Comparison of ENCODE assay signal across 9 mouse cellular contexts in the genomic region with DNA sequence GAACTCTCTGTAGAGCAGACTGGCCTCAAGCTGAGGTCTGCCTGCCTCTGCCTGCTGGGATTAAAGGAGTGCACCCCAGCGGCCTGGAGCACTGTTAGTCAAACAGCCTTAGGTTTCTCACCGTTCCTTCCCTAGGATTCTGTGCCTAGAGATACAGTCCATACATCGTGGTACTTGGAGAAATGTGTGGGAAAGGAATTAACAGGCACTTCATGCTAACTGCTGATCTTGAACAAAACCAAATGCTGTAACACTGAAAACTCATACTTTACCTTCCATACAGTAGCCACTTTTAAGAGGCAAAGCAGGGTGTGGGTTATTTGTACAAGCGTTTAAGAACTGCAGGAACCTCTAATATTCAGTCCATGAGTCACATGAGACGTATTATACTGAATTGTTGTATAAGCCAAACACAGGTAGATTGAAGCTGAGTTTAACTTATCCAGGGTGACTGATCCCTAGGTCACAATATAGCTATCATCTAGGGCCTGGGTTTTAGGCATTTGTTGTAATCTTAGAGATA. TPM values are rescaled to one million over a fixed set of nuclear protein-coding genes. Genes with fewer than 3 reads are reported as not detected.
A peak's percentile ranks its signal among the peaks of the same experiment; 100 is the strongest.
DNase-seq lines count a peak whose midpoint lies in the region; ATAC-seq and TF ChIP-seq lines count a peak whose summit lies in the region.
"Had no signal": no experiment of that assay in that cellular context is flagged by ENCODE, and none has a peak within 500 bp of the region (broad histone marks: within the 10 kb centered on the region; RNA-seq: fewer than 3 reads in every experiment).

No protein-coding gene starts in this region.

- WGBS in heart, embryonic 11.5 days (ENCODE audit: insufficient replicate concordance): 50% methylated on average over 5 of the region's 5 CpGs
- WGBS in forebrain, embryonic 15.5 days: 60% methylated on average over 5 of the region's 5 CpGs
- 58% methylated on average over 5 of the region's 5 CpGs for WGBS in liver, embryonic 15.5 days (ENCODE audit: insufficient replicate concordance)

- no peak for DNase-seq in heart, postnatal 10 days
- DNase-seq in spleen, postnatal 14 days (ENCODE audit: low spot score in 2 of 2): no peak
- no peak for DNase-seq in spleen, postnatal 4 days (ENCODE audit: low spot score in 2 of 2)
- no peak for DNase-seq in urinary bladder, adult 2 months (ENCODE audit: low spot score)
- DNase-seq: cerebellum, adult 2 months had no signal

- peak overlapping the region; percentile 92 for H3K4me3 ChIP-seq in heart, embryonic 11.5 days (ENCODE audit: low read depth, low read length)
- H3K4me3 ChIP-seq in E14TG2a.4 (replicated peaks; ENCODE audit: low read length): peak overlapping the region; percentile 90
- peak overlapping the region; percentile 85; the same call in 1 of the 2 replicates for H3K4me3 ChIP-seq in forebrain, embryonic 15.5 days
- H3K4me3 ChIP-seq in liver, embryonic 15.5 days (replicated peaks): peak overlapping the region; percentile 89

- intact Hi-C loops in heart, postnatal 10 days (cut with DNase I): loop anchor here (2.0 to 5.0 kb wide), 2 partner anchors 19 to 99 kb away; a partner anchor contains a TSS

- no peak overlapping the region for H3K27ac ChIP-seq in heart, embryonic 11.5 days (ENCODE audit: low read depth, low read length)
- no peak overlapping the region for H3K27ac ChIP-seq in forebrain, embryonic 15.5 days (replicated peaks)
- H3K27ac ChIP-seq in liver, embryonic 15.5 days (replicated peaks): peak overlapping the region; percentile 97

- peaks cover 23% of the 10 kb centered on the region for H3K4me1 ChIP-seq in heart, embryonic 11.5 days (ENCODE audit: control insufficient read depth, insufficient read depth, low read length)
- peaks cover 36% of the 10 kb centered on the region for H3K4me1 ChIP-seq in E14TG2a.4 (replicated peaks; ENCODE audit: low read depth, low read length)
- peaks cover 28% of the 10 kb centered on the region for H3K4me1 ChIP-seq in forebrain, embryonic 15.5 days
- H3K4me1 ChIP-seq in liver, embryonic 15.5 days (replicated peaks): peaks cover 35% of the 10 kb centered on the region

- no peak for ATAC-seq in heart, embryonic 11.5 days (replicated peaks; ENCODE audit: insufficient number of reproducible peaks, low FRiP score, low TSS enrichment)
- ATAC-seq in forebrain, embryonic 15.5 days (replicated peaks): no peak
- no peak for ATAC-seq in liver, embryonic 15.5 days (ENCODE audit: insufficient read depth)

- no peaks in the 10 kb centered on the region for H3K27me3 ChIP-seq in heart, embryonic 11.5 days (ENCODE audit: control insufficient read depth, insufficient read depth, low read length)
- no peaks in the 10 kb centered on the region for H3K27me3 ChIP-seq in E14TG2a.4 (ENCODE audit: insufficient read depth, low read length)
- no peaks in the 10 kb centered on the region for H3K27me3 ChIP-seq in forebrain, embryonic 15.5 days
- no peaks in the 10 kb centered on the region for H3K27me3 ChIP-seq in liver, embryonic 15.5 days

- no peaks in the 10 kb centered on the region for H3K9me3 ChIP-seq in heart, embryonic 11.5 days (replicated peaks; ENCODE audit: control insufficient read depth, low read length)
- no peaks in the 10 kb centered on the region for H3K9me3 ChIP-seq in E14TG2a.4 (ENCODE audit: low read length)
- H3K9me3 ChIP-seq in forebrain, embryonic 15.5 days: no peaks in the 10 kb centered on the region
- H3K9me3 ChIP-seq in liver, embryonic 15.5 days (replicated peaks): no peaks in the 10 kb centered on the region

- peaks cover 12% of the 10 kb centered on the region for H3K36me3 ChIP-seq in heart, embryonic 11.5 days (ENCODE audit: control insufficient read depth, insufficient read depth, low read length)
- H3K36me3 ChIP-seq in E14TG2a.4 (ENCODE audit: insufficient read depth, low read length): peaks cover 55% of the 10 kb centered on the region
- H3K36me3 ChIP-seq in forebrain, embryonic 15.5 days: peaks cover 23% of the 10 kb centered on the region
- H3K36me3 ChIP-seq in liver, embryonic 15.5 days (replicated peaks): peaks cover 36% of the 10 kb centered on the region

- TF ChIP-seq CTCF in E14TG2a.4 (conservative IDR thresholded peaks at IDR 0.05; ENCODE audit: low read length): no peak

- H3K9ac ChIP-seq in heart, embryonic 11.5 days (ENCODE audit: low read depth, low read length): peak overlapping the region; percentile 59
- H3K9ac ChIP-seq in forebrain, embryonic 15.5 days (replicated peaks): 0 out of 2 replicates have a peak overlapping the region, but pooled peaks have one; percentile 78
- H3K9ac ChIP-seq in liver, embryonic 15.5 days: peak overlapping the region; percentile 93; the same call in 1 of the 2 replicates

- H3K4me2 ChIP-seq in heart, embryonic 11.5 days: peak overlapping the region; percentile 93
- H3K4me2 ChIP-seq in forebrain, embryonic 15.5 days (replicated peaks): peak overlapping the region; percentile 79
- H3K4me2 ChIP-seq in liver, embryonic 15.5 days: peak overlapping the region; percentile 81

RNA-seq across cellular contexts. Expression of a gene that starts 2.1 kb away (rescaled TPM):
- 1,522 and 1,550 TPM in 2 replicates for polyA plus RNA-seq in heart, embryonic 11.5 days (2014; fragmentation: Nextera tagmentation; extraction: Ambion mirVana)
- total RNA-seq in heart, postnatal 10 days (2021): 100 to 1,000 TPM; 249 to 286 TPM
- polyA plus RNA-seq in forebrain, embryonic 15.5 days (2015; fragmentation: Nextera tagmentation; extraction: Ambion mirVana): 415 and 426 TPM in 2 replicates
- 458 and 540 TPM in 2 replicates for polyA plus RNA-seq in liver, embryonic 15.5 days (2015; fragmentation: Nextera tagmentation; extraction: Ambion mirVana)
- 275 and 321 TPM in 2 replicates for polyA plus RNA-seq in urinary bladder, adult 2 months (2012; rRNA removed)

RNA-seq across cellular contexts. Expression of a gene that starts 2.1 kb away (rescaled TPM):
- 6.9 and 7.3 TPM in 2 replicates for polyA plus RNA-seq in heart, embryonic 11.5 days (2014; fragmentation: Nextera tagmentation; extraction: Ambion mirVana)
- 1 to 10 TPM; 2.3 to 3.6 TPM for total RNA-seq in heart, postnatal 10 days (2021)
- 6.1 and 6.8 TPM in 2 replicates for polyA plus RNA-seq in forebrain, embryonic 15.5 days (2015; fragmentation: Nextera tagmentation; extraction: Ambion mirVana)
- 0.96 and 1.3 TPM in 2 replicates for polyA plus RNA-seq in liver, embryonic 15.5 days (2015; fragmentation: Nextera tagmentation; extraction: Ambion mirVana)
- polyA plus RNA-seq in urinary bladder, adult 2 months (2012; rRNA removed): 3.8 and 5.2 TPM in 2 replicates

RNA-seq across cellular contexts. Expression of a gene that starts 19.6 kb away (rescaled TPM):
- 47.2 and 49.8 TPM in 2 replicates for polyA plus RNA-seq in heart, embryonic 11.5 days (2014; fragmentation: Nextera tagmentation; extraction: Ambion mirVana)
- 10 to 100 TPM; 16.4 to 16.7 TPM for total RNA-seq in heart, postnatal 10 days (2021)
- polyA plus RNA-seq in forebrain, embryonic 15.5 days (2015; fragmentation: Nextera tagmentation; extraction: Ambion mirVana): 54.7 and 56.2 TPM in 2 replicates
- polyA plus RNA-seq in liver, embryonic 15.5 days (2015; fragmentation: Nextera tagmentation; extraction: Ambion mirVana): 25.7 and 25.9 TPM in 2 replicates
- polyA plus RNA-seq in urinary bladder, adult 2 months (2012; rRNA removed): 30.6 and 32.6 TPM in 2 replicates

RNA-seq across cellular contexts. Expression of a gene that starts 52.1 kb away (rescaled TPM):
- 10.8 and 12.5 TPM in 2 replicates for polyA plus RNA-seq in heart, embryonic 11.5 days (2014; fragmentation: Nextera tagmentation; extraction: Ambion mirVana)
- total RNA-seq in heart, postnatal 10 days (2021): 1 to 10 TPM; 6.2 to 6.3 TPM
- 4.0 TPM in 2 replicates for polyA plus RNA-seq in forebrain, embryonic 15.5 days (2015; fragmentation: Nextera tagmentation; extraction: Ambion mirVana)
- polyA plus RNA-seq in liver, embryonic 15.5 days (2015; fragmentation: Nextera tagmentation; extraction: Ambion mirVana): 5.3 and 5.4 TPM in 2 replicates
- polyA plus RNA-seq in urinary bladder, adult 2 months (2012; rRNA removed): 6.2 and 6.7 TPM in 2 replicates
